Mouse (Mus musculus) right cerebral cortex, postnatal 36 days (tissue): ENCODE data around the gene Haspin.
A peak's percentile ranks its signal among the peaks of the same experiment; 100 is the strongest.

Experiments used
- DNase-seq, 2 experiments: peaks; one replicate each; pipeline ENCODE4 v3.0.0; 2022; ENCODE audit warnings: low spot score in 2 of 2, mixed read lengths in 1 of 2

The Haspin gene

DNA sequence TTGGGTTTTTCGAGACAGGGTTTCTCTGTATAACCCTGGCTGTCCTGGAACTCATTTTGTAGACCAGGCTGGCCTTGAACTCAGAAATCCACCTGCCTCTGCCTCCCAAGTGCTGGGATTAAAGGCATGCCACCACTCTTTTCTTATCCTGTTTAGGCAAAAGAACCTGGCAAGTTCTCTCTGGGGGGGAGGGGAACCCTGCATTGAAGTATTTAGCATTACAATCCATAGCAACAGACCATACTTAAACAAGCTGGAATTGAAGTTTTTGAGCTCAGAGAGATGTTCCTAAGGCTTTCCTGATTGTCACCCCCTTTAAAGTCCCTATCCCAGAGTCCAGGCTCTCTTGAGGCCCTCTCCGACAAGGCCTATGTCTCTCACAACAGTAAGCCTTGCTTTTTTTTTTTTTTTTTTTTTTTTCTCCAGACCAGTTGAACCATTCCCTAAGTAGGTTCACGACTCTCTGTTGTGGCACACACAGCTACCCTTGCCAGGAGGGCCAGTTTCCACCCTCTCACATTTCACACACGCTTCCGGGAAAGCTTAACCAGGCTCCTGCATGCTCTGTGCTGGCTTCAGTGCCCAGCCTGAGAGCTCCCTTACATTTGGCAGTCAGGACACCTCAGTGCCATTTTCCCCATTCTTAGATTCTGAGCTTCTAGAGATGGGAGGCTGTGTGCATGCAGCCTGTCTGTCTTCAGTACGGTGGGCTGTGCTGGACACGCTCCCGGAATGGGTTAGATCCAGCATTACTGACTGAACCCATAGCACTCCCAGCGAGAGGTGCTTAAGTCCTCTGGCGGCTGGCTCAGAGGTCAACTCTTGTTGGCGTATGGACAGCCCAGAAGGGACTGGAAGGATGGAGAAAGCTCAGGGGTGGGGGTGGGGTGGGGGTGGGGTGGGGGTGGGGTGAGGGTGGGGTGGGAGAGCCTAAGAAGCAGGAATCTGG is 8.2 kb upstream of the Haspin start:
- no peak for DNase-seq

DNA sequence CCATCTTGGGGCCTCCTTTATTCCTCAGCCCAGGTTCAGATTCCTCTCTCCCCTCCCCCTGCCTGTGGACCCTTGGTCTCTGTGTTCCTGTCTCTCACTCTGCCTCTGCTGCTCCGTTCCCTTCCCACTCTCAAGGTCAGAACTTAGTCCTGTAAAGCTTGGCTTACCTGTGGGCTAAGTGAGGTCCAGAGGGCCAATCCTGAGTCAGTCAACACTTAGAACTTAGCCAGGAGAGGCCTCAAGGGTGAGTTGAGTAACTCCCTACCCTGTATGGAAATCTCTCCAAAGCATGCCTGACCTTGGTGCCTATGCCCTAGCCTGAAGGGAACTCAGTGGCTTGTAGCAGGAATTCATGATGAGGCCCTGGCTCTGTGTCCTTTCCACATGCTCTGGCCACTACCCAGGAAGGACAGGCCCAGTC is 6.2 kb upstream of the Haspin start:
- no peak for DNase-seq

DNA sequence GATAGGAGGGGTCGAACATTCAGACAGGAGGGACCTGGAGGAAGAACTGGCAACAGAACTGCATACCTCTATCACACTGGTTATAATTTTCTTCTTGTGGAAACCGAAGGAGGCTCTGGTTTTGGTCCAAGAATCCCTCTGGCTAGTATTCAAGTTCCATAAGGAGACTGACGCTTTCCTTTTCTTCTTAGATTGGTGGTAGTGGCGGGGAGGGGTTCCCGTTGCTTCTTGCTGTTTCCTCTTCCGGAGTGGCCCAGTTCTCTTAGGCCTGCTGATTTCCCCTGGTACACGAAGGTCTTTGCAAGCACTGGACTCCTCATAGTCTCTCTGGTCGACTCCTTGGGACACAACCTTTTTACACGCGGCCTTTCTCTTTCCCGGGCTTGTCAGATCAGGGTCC is 978 bp downstream of the Haspin start:
- no peak for DNase-seq

DNA sequence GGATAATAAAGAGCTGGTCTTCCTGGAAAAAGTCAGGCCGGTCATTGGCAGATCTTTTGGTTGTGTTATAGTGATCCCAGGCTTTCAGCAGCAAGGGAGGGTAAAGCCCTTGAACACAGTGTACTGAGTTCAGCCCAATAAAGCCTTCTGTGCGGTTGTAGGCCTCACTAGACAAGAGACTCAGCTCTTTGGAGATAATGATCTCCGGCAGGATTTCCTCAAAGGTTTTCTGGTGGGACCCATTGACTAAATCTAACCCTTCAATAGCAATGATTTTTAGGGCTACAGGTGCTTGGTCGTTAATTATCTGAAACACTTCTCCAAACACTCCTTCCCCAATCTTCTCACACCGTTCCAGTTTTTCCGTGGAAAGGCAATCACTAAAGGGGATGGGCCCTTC is 1.5 kb downstream of the Haspin start:
- DNase-seq, result no peak

DNA sequence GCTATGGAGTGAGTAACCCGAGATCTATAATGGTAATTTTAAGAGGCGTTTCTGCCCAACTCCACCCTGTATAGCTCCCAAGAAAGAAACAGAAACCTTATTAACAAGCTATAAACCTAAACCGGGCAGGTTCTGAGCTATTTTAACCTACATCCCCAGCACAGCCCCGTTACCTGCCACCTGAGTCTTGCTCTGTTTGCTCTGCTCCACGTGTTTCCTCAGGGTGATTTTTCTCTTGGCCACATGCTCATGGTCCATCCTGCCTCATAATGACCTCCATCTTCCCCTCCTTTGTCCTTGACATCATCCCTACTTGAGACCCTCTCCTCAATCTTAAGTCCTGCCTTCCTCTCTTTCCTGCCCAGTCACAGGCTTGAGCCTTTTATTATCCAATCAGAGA is 3.9 kb downstream of the Haspin start:
- no peak for DNase-seq

DNA sequence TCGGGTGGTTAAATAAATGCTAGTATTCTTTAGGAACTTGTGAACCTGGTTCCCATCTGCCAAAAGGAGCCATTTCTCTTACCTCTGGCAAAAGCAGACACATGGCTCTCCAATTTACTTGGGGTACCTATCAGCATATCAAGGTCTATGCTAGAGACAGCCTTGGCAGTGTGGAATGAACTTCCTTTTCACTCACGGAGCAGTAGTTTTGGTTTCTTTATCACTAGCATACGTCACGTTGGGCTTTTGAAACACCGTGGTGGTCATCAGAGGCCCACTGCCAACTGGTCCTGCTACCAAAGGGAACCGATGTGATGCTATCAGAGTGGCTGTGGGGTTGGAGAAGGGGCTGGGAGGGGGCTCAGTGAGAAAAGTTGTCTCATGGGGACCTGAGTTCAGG is 5.1 kb downstream of the Haspin start:
- DNase-seq, result no peak

DNA sequence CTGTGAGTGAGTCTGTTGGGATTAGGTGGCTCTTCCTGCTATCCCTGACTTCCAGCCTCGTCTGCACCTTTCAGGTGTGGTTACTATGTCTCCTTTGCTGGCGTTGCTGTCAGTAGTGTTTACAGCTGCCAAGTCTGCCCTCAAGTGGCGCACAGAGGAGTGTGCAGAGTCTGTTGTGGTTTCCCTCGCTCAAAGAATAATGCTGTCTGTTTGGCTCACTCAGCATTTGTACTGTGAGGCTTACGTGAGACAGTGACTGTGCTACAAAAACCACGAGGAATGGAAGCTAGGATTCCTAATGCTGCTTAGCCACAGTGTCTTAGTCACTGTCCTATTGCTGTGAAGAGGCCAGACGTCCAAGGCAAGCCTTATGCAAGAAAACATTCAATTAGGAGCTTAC is 7.1 kb downstream of the Haspin start:
- peak in 1 of 2 experiments; percentile 13 for DNase-seq

DNA sequence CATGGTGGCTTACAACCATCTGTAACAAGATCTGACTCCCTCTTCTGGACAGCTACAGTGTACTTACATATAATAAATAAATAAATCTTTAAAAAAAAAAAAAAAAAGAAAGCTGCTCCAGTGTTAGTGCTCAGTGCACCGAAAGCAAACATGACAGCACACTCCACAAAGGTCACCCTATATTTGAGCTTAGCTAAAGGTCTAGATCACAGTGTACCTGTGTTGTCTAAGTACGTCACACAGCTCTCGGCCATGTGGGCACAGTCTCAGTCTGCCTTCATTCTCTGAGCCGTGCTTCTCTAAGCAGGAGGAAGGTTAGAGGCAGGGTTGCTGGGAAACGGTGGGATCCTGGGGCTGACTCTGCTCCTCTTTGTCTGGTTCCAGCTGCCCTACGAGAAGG is 11.6 kb downstream of the Haspin start:
- no peak for DNase-seq

DNA sequence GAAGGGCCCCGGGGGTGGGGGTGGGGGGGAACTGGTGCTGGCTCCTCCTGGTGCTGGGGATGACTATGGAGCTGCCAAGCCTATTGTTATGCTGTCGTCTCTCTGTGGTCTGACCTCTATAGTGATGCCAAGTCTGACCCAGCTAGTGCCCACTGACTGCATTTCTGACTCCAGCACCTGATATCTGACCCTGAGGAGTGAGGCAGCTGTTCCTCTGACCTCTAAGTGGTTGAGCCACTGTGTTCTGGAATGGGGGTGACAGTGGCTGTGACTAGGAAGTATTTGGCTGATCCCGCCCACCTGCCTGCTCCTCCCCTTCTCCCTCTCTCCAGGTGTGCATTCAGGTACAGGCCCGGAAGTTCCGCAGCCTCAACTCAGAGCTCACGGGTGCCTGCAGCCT is 26.7 kb downstream of the Haspin start:
- DNase-seq, result no peak

DNA sequence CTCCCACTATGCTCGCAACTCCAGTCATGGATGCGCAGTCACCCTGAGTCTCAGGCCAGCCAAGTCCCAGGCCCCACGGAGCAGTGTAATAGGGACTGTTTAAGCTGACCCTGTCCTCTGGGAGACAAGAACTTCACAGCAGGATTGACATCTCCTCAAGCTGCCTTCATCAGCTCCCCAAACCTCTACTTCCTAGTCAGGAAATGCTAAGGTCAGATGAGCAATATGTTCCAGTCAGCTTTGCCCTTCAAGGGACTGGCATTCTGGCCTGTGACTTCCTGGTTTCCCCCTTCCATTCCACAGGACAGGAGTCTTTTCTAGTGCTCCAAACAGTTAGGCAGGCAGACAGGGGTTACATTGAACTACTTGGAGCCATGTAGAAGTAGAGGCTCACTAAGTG is 28.2 kb downstream of the Haspin start:
- no peak for DNase-seq

DNA sequence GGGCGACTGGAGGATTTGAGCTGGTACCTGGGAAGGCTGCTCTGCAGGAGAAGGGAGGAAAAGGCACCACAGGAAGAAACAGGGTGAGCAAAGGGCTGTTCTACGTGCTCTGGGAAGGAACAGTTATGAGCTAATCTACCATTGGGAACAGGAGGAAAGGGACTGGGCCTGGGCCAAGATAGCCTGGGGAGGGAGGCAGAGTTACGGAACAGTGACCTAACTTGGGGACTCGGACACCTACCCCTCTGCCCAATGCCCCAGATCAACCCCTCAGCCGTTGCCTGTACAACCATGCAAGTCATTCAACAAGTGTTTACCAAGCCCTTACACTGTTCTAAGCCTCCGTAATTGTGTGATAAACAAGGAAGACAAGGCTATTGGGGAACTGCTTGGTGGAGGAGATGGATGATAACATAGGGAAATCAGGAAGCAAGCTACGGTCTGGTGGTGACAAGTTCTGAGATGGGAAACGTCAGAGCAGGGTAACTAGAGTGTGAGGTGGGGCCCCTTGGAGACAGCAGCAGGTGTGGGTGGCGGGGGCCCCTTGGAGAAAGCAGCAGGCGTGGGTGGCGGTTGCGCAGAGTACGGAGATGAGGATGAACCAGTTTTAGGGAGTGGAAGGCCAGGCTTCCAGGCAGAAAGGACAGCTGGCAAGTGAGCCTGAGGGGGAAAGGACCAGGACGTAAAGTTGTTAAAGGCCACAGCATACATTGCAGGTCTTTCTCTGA is 29.0 kb downstream of the Haspin start:
- DNase-seq, result no peak

DNA sequence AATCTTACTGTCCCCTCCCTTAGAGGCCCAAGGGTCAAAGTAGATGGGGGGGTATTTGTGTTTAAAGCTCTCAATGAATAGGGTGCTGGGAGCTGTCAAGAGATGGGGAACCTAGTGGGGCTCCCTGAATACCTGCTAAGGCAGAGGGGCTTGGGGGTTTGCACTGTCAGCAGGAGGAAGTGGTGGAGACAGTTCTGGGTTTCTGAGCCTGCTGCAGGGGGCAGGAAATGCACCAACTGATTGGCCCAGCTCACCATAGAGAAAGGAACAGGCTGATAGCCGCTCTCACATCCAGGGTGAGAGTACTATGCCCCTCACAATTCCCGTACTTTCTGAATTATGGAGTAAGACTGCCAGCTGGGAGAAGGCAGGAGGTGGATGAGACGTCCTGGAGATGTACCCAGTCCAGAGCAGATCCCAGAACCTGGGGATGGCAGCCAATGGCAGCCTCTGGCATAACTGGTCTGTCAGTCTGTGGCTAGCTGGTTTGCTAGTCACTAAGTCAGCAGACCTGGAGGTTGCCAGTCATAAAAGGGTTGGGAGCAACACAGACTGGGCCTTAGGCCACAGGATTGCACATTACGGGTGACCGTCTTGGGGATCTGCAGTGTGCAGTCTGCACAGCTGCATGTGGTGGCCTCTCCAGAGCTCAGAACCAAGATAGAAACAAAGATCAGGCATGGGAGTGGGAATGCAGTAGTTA is 29.7 kb downstream of the Haspin start:
- DNase-seq, result no peak

DNA sequence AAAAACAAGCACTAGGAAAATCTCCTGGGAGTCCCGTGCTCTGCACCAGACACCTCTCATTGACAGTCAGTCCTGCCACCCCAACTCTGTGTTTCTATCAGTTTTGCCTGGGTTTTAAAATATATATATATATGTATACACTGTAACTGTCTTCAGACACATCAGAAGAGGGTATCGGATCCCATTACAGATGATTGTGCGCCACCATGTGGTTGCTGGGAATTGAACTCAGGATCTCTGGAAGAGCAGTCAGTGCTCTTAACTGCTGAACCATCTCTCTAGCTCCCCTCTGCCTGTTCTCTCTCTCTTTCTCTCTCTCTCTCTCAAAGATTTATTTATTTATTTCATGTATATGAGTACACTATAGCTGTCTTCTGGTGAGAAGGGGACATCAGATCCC is 30.7 kb downstream of the Haspin start:
- DNase-seq, result peak; percentile 36 to 62

DNA sequence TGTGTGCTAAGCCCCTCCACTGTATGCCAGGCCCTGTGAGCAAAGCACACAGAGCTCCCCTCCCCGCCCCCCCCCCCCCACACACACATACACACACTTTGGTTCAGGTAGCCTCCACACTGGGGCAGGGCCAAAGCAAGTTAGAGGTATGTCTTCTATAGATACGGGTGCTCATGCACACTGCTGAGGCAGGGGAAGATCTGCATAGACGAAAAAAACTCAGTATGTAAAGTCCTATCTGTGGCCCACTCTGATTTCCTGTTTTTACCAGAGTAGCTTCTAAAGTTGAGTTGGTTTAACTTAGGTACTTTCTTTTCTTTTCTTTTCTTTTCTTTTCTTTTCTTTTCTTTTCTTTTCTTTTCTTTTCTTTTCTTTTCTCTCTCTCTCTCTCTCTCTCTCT is 32.8 kb downstream of the Haspin start:
- DNase-seq, result no peak

DNA sequence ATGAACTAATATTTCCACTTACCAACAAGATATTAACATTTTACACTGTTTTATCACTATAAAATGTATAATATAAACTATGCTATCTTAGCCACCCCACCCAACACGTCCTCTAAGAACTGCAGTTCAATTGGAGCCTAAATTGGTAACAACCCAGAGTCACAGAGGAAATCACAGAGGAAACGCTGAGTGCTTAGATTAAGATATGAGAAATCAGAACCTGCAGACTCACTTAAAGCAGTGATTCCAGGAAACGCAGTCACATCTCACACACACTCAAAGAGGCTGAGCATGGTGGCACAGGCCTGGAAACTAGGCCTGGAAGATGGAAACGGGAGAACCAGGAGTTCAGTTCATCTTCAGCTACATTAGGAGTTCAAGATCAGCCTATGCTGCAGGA is 36.8 kb downstream of the Haspin start:
- DNase-seq, result no peak

DNA sequence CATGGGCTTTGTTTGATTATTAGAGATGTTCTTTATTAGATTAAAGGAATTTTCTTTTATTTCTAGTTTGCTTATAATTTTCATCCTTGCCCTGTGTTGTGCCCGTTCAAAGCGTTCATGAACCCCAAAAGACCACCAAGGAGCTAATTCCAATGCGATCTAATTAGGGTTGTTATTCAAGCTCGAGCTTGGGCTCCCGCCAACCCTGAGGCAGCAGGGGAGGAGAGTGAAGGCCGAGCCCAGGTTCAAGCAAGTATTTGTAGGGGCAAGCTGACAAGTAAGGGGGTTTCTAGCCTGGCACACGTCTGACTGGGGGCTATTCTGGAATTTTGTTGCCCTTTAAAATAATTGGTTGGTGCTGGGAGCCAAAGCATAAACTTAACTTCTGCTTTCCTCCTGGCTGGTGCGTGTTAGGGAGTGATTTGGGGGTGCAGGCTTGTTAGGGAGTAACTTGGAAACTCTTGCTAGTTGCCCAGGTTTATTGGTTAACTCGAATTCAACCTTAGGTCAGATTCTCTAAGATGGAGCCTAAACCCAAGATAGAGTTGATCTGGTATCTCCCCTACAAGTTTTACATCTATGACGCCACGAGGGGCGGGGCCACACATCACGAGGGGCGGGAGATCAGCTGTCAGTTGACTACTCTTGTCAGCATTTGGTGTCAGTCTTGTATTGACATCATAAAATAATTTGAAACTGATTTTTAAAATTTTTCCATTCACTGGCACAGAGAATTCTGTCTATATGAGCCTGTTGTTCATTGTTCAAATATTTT is 37.9 kb downstream of the Haspin start:
- DNase-seq, result no peak

DNA sequence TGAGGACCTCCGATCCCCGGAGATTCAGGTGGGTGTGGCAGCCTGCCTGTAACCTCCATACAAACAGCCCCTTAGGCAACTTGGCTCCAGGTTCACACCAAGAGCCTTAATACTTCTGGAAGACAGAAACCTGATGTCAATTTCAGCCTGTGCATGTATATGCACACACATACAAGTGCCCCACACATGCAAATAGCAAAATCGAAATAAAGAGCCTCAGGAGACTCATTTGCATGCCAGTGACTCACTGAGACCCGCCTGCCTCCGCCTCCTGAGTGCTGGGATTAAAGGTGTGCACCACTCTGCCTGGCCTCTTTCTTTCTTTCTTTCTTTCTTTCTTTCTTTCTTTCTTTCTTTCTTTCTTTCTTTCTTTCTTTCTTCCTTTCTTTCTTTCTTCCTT is 39.2 kb downstream of the Haspin start:
- DNase-seq, result no peak

DNA sequence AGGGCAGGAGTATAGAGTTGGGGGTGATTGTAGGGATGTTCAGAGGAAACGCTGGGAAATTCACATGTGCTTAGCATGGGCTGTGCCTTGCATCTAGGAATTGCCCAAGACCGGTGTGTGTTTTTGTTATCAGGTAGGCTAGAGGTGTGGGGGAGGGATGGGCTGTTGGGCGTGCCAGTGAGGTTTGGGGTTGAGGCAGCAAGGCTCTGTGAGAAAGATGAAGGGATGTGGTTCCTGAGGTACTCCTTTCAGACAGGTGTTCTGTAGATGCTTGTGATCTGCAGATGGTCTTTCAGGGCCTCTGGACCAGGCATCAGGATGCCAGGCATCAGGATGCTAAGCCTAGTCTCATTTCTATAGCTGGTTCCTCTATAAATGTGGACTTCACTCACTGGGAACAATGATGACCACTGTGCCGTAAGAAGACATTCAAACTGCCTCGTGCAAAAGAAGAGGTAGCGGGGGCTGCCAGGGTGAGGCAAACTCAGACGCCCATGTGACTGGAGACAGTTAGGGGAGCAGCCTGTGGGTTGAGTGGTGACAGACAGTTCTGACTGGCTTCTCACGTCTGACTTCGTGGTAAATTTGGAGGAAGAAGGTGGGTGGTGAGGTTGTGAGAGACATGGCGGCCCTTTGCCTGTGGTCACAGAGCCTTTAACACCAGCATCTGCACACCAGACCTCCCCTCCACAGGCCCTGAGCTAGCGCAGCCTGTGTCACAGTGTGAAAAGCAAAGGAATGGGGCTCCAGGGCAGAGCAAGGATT is 43.7 kb downstream of the Haspin start:
- no peak for DNase-seq

DNA sequence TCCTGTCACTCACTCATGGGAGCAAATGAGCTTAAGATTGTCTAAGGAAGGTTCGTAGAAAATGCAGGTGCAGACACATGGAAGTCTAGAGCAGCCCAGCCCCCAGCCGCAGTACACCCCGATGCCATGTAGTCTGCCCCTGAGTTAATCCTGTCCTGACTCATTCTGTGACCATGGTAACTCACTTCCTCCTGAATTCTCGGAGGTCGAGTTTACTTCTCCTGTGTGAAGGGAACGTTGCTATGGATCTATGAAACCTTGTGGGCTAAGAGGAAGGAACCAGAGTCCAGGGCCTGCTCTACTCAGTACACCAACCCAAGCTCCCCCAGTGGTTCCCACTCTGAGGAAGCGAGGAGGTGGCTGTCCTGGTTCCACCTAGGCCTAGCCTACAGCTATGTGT is 45.2 kb downstream of the Haspin start:
- no peak for DNase-seq

DNA sequence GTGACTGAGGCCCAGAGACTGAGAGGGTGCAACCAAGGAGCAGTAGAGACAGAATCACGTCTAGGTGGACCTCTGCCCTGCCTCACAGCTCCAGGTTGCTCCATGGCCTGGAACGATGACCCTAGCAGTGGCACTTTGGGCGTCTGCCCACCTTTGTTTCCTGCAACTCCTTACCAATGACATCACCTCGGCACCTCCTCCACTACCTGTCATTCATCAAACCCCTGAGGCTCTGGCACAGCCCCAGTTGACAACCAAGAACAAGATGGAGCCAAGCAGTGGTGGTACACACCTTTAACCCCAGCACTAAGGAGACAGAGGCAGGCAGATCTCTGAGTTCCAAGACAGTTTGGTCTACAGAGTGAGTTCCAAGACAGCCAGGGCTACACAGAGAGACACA is 46.0 kb downstream of the Haspin start:
- no peak for DNase-seq

DNA sequence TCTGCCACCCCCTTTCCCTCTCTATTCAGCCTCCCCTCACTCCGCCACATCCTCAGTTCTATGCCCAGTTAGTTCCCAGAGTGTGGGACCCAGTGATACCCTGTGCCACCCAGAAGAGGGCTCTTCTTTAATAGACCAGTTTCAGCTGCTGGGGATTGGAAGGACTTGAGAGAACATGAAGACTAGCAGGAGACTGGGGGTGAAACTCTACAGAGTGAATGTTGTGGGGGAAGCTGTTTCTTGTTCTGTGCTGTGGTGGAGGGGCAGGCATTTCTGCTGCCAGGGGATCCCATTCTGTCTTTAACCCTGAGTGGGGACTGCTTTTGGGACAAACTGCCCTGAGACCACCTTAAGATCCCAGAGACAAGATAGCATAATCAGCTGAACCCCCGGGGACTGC is 47.3 kb downstream of the Haspin start:
- no peak for DNase-seq
